Mouse (Mus musculus): ENCODE data around the gene Olfr1410. TPM values are rescaled to one million over a fixed set of nuclear protein-coding genes. Genes with fewer than 3 reads are reported as not detected.

Gene Olfr1410
- polyA plus RNA-seq, 1 experiment, result not detected

DNA sequence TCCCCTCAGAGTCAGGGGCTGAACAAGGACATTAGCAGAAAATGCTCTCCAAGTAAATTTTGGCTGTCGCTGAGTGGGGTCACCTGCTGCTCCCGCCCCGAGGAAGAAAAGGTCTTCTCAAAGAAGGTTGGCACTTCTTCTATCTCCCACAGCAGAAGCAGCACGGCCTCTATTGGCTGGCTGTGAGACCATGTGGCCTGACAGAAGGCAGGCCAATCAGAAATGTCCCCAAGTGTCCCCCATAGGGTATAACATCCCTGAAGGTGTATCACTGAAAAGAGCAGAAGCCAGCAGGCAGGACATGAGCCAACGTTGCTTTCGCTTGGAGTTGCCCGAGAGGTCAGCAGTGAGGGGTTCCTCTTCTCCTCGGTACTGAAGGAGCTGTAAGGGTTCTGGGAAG, 30.4 kb downstream of the Olfr1410 start:
- H3K9ac ChIP-seq (ENCODE audit: low read depth, poor library complexity, severe bottlenecking), result no peak overlapping the region
- no peak overlapping the region for H3K4me3 ChIP-seq (ENCODE audit: low read depth, low read length)
- no peak for TF ChIP-seq EP300 (IDR thresholded peaks at IDR 0.05; ENCODE audit: insufficient read depth, low read depth, low read length)
- TF ChIP-seq CTCF (IDR thresholded peaks at IDR 0.05; ENCODE audit: low read depth, low read length), result no peak
- TF ChIP-seq POLR2A (IDR thresholded peaks at IDR 0.05; ENCODE audit: insufficient read depth, low read length), result no peak
- no peak overlapping the region for H3K27ac ChIP-seq (ENCODE audit: insufficient read depth, low read length)
- H3K9me3 ChIP-seq (replicated peaks; ENCODE audit: control insufficient read depth, insufficient read depth, low read length, poor library complexity, severe bottlenecking), result no peaks in the 10 kb centered on the region
- peaks cover 5% of the 10 kb centered on the region for H3K4me1 ChIP-seq (ENCODE audit: control insufficient read depth, insufficient read depth, low read length)
- no peaks in the 10 kb centered on the region for H3K36me3 ChIP-seq (ENCODE audit: control insufficient read depth, insufficient read depth, low read length, poor library complexity, severe bottlenecking)
- no peaks in the 10 kb centered on the region for H3K27me3 ChIP-seq (ENCODE audit: control insufficient read depth, insufficient read depth, low read length, poor library complexity, severe bottlenecking)

DNA sequence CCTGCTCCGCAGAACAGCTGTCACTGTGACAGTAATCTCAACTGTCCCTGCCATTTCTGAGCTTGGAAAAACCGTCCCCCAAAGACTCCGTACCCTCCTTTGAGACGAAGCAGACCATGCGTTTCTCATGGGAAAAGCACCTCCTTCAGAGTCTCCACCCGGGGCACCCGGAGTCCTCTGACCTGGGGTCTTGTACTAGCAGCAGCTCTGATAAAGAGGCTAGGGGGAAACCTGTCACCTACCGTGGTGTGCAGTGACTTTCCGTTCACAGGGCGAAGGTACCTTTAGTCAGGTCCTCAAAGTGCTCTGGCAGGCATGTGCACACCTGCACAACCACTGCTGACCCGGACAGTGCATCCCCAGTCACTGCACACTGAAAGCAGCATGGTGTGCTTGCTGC, 31.1 kb downstream of the Olfr1410 start:
- Histone ChIP-seq H3K36me3 (ENCODE audit: control insufficient read depth, insufficient read depth, low read length, poor library complexity, severe bottlenecking) (no peaks in the 10 kb centered on the region), H3K27me3 (ENCODE audit: control insufficient read depth, insufficient read depth, low read length, poor library complexity, severe bottlenecking) (no peaks in the 10 kb centered on the region), H3K9me3 (replicated peaks; ENCODE audit: control insufficient read depth, insufficient read depth, low read length, poor library complexity, severe bottlenecking) (no peaks in the 10 kb centered on the region), H3K4me3 (ENCODE audit: low read depth, low read length) (no peak overlapping the region), H3K4me1 (ENCODE audit: control insufficient read depth, insufficient read depth, low read length) (peaks cover 5% of the 10 kb centered on the region), H3K27ac (ENCODE audit: insufficient read depth, low read length) (no peak overlapping the region), H3K9ac (ENCODE audit: low read depth, poor library complexity, severe bottlenecking) (no peak overlapping the region)
- TF ChIP-seq EP300 (IDR thresholded peaks at IDR 0.05; ENCODE audit: insufficient read depth, low read depth, low read length) (no peak), POLR2A (IDR thresholded peaks at IDR 0.05; ENCODE audit: insufficient read depth, low read length) (no peak), CTCF (IDR thresholded peaks at IDR 0.05; ENCODE audit: low read depth, low read length) (no peak)

DNA sequence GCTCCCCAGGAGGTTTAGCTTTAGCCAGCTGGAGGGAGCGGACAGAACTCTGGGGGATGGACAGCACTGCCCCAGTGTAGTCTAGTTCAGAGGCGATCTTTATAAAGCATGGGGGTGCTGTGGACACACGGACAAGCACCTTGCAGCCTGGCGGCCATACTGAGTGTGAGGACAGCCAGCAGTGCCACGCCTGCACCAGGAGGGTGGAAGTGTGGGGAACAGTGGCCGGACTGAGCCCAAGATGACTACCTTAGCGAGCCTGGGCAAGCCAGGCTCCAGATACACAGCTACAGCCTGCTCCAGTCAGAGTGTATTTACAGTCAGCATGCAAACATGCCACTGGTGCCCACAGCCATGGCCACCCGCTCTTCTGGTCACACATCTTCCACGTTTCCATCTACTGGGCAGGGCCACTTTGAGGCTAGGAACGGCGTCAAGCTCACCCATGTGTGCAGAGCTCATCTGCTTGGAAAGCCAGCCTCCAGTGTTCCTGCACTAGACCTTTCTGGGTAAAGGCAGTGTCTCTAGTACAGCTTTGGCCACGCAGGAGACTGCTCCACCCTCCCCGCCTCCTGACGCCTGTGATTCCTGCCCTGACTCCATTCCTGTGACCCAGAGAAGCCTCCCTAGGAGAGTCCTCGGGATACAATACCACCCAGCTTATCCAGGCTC, 32.1 kb downstream of the Olfr1410 start:
- H3K36me3 ChIP-seq (ENCODE audit: control insufficient read depth, insufficient read depth, low read length, poor library complexity, severe bottlenecking), result no peaks in the 10 kb centered on the region
- H3K4me3 ChIP-seq (ENCODE audit: low read depth, low read length), result no peak overlapping the region
- H3K27me3 ChIP-seq (ENCODE audit: control insufficient read depth, insufficient read depth, low read length, poor library complexity, severe bottlenecking), result no peaks in the 10 kb centered on the region
- H3K9me3 ChIP-seq (replicated peaks; ENCODE audit: control insufficient read depth, insufficient read depth, low read length, poor library complexity, severe bottlenecking), result no peaks in the 10 kb centered on the region
- peaks cover 5% of the 10 kb centered on the region for H3K4me1 ChIP-seq (ENCODE audit: control insufficient read depth, insufficient read depth, low read length)
- H3K27ac ChIP-seq (ENCODE audit: insufficient read depth, low read length), result no peak overlapping the region
- TF ChIP-seq EP300 (IDR thresholded peaks at IDR 0.05; ENCODE audit: insufficient read depth, low read depth, low read length), result no peak
- no peak for TF ChIP-seq CTCF (IDR thresholded peaks at IDR 0.05; ENCODE audit: low read depth, low read length)
- TF ChIP-seq POLR2A (IDR thresholded peaks at IDR 0.05; ENCODE audit: insufficient read depth, low read length), result no peak
- H3K9ac ChIP-seq (ENCODE audit: low read depth, poor library complexity, severe bottlenecking), result no peak overlapping the region

DNA sequence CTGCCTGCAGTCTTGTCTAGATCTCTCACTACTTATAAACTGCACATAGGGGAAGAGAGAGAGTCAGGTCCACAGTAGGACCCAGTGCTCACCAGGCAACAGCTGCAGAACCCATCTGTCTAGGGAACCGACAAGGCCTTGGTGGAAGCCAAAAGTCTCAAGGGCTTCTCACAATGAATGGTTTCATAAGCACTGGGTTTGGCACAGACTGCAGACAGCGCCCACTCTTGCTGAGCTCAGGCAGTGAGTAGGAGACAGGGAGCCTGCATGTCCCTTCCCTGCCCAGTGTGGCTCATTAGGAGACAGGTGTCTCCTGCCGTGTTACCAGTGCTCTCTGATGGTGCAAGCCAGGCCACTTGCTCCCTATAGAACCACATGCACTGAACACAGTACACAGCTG, 32.6 kb downstream of the Olfr1410 start:
- Histone ChIP-seq H3K27me3 (ENCODE audit: control insufficient read depth, insufficient read depth, low read length, poor library complexity, severe bottlenecking) (no peaks in the 10 kb centered on the region), H3K9me3 (replicated peaks; ENCODE audit: control insufficient read depth, insufficient read depth, low read length, poor library complexity, severe bottlenecking) (no peaks in the 10 kb centered on the region), H3K9ac (ENCODE audit: low read depth, poor library complexity, severe bottlenecking) (no peak overlapping the region), H3K27ac (ENCODE audit: insufficient read depth, low read length) (no peak overlapping the region), H3K4me1 (ENCODE audit: control insufficient read depth, insufficient read depth, low read length) (peaks cover 5% of the 10 kb centered on the region), H3K4me3 (ENCODE audit: low read depth, low read length) (no peak overlapping the region), H3K36me3 (ENCODE audit: control insufficient read depth, insufficient read depth, low read length, poor library complexity, severe bottlenecking) (no peaks in the 10 kb centered on the region)
- TF ChIP-seq EP300 (IDR thresholded peaks at IDR 0.05; ENCODE audit: insufficient read depth, low read depth, low read length) (no peak), CTCF (IDR thresholded peaks at IDR 0.05; ENCODE audit: low read depth, low read length) (no peak), POLR2A (IDR thresholded peaks at IDR 0.05; ENCODE audit: insufficient read depth, low read length) (no peak)

DNA sequence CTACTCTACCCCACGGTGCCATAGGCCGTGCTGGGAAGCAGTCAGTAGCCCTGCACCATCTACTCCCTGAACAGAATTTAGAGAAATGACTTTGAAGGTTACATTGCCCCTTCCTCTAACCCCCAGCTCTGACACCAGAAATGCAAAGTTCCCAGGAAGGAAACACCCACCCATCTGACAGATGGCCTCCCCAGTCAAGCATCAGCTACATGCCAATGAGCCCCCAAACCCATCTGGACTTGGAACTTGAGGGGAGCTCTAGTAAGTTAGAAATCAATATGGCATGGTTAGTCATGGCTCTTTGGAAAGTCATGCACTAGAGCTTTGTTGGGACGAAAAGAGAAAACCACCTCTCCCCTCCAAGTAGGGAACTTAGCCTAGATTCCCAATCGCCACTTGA, 33.2 kb downstream of the Olfr1410 start:
- Histone ChIP-seq H3K9ac (ENCODE audit: low read depth, poor library complexity, severe bottlenecking) (no peak overlapping the region), H3K9me3 (replicated peaks; ENCODE audit: control insufficient read depth, insufficient read depth, low read length, poor library complexity, severe bottlenecking) (no peaks in the 10 kb centered on the region), H3K4me3 (ENCODE audit: low read depth, low read length) (no peak overlapping the region), H3K27ac (ENCODE audit: insufficient read depth, low read length) (no peak overlapping the region), H3K36me3 (ENCODE audit: control insufficient read depth, insufficient read depth, low read length, poor library complexity, severe bottlenecking) (no peaks in the 10 kb centered on the region), H3K4me1 (ENCODE audit: control insufficient read depth, insufficient read depth, low read length) (peaks cover 5% of the 10 kb centered on the region), H3K27me3 (ENCODE audit: control insufficient read depth, insufficient read depth, low read length, poor library complexity, severe bottlenecking) (no peaks in the 10 kb centered on the region)
- TF ChIP-seq EP300 (IDR thresholded peaks at IDR 0.05; ENCODE audit: insufficient read depth, low read depth, low read length) (no peak), POLR2A (IDR thresholded peaks at IDR 0.05; ENCODE audit: insufficient read depth, low read length) (no peak), CTCF (IDR thresholded peaks at IDR 0.05; ENCODE audit: low read depth, low read length) (no peak)

DNA sequence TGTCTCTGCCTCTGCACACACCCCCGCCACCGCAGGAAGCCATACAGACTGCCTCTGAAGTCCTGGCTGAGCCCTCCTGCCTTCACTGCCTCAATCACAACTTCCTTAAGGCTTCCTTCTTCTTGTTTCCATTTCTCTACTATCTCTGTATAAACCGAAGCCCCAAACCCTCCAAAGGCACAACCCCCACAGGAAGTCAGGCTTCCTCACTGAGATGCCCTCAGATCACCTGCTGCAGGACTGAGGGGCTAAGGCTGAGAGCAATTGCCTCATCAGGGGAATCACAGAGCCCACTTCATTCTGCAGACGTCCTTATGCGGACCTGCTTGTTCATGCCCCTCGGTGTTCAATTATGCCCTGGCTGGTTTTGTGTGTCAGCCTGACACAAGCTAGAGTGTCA, 34.8 kb downstream of the Olfr1410 start:
- H3K9ac ChIP-seq (ENCODE audit: low read depth, poor library complexity, severe bottlenecking), result no peak overlapping the region
- no peaks in the 10 kb centered on the region for H3K36me3 ChIP-seq (ENCODE audit: control insufficient read depth, insufficient read depth, low read length, poor library complexity, severe bottlenecking)
- peaks cover 3% of the 10 kb centered on the region for H3K4me1 ChIP-seq (ENCODE audit: control insufficient read depth, insufficient read depth, low read length)
- H3K27me3 ChIP-seq (ENCODE audit: control insufficient read depth, insufficient read depth, low read length, poor library complexity, severe bottlenecking), result no peaks in the 10 kb centered on the region
- H3K27ac ChIP-seq (ENCODE audit: insufficient read depth, low read length), result no peak overlapping the region
- TF ChIP-seq CTCF (IDR thresholded peaks at IDR 0.05; ENCODE audit: low read depth, low read length) (no peak), POLR2A (IDR thresholded peaks at IDR 0.05; ENCODE audit: insufficient read depth, low read length) (no peak), EP300 (IDR thresholded peaks at IDR 0.05; ENCODE audit: insufficient read depth, low read depth, low read length) (no peak)
- no peak overlapping the region for H3K4me3 ChIP-seq (ENCODE audit: low read depth, low read length)
- no peaks in the 10 kb centered on the region for H3K9me3 ChIP-seq (replicated peaks; ENCODE audit: control insufficient read depth, insufficient read depth, low read length, poor library complexity, severe bottlenecking)

Measured in ES-Bruce4 (cell line).